Mouse (Mus musculus) stomach, postnatal 0 days (tissue): ENCODE measurements around the gene Tshz2.

Source experiments
- CTCF ChIP-seq: IDR thresholded peaks from 2 replicates; pipeline ENCODE4 v1.5.1; 2016; ENCODE audit warnings: antibody characterized with exemption, low read depth, mild to moderate bottlenecking, moderate library complexity
- EP300 ChIP-seq: optimal IDR thresholded peaks from 2 replicates; pipeline ENCODE3; 2016; ENCODE audit warnings: antibody characterized with exemption

DNA sequence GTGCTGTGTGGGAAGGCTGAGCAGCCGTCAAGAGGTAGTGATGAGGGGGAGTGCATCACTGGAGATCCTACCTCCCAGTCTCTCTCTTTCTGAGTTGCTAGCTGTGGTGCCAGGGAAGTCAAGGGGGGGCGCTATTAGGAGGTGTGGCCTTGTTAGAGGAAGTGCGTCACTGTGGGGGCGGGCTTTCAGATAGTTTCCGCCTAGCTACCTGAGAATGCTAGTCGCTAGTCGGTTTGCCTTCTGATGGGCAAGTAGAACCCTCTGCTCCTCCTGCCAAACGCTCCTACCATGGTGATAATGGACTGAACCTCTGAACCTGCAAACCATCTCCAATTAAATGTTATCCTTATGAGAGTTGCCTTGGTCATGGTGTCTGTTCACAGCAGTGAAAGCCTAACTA lies 282.1 kb downstream of the Tshz2 start:
- TF ChIP-seq CTCF = no peak
- TF ChIP-seq EP300 = no peak
